Mouse (Mus musculus): ENCODE measurements around the gene AI182371. TPM values are rescaled to one million over a fixed set of nuclear protein-coding genes. Genes with fewer than 3 reads are reported as not detected.

The AI182371 gene
- polyA plus RNA-seq, 1 experiment from 2014 or later: not detected

DNA sequence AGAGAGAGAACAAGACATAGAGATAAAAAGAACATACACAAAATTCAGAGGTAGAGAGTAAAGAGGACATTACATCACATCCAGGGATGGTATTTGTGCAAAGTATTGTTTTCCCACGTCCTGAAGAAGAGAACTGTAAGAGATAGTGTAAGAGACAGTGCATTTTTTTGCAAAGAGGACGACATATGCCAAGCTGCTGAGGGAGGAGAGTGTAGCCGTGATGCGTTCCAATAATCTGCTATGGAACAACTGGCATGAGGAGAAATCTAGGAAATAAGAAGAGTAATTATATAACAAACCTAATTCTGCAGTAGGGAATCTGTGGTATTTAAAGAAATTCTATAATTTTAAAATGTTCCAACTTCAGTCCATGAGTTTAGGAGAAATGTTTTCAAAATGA lies 13.9 kb downstream of the AI182371 start:
- no peak overlapping the region for H3K9ac ChIP-seq (ENCODE audit: low read length)
- no peak for DNase-seq (ENCODE audit: low spot score)
- 84% methylated on average over 4 of the region's 4 CpGs for whole genome bisulfite sequencing
- H3K36me3 ChIP-seq (ENCODE audit: control insufficient read depth, insufficient read depth, low read length): no peaks in the 10 kb centered on the region
- no peak overlapping the region for H3K4me2 ChIP-seq (ENCODE audit: low read depth)
- H3K27ac ChIP-seq (ENCODE audit: low read depth, low read length): no peak overlapping the region
- no peaks in the 10 kb centered on the region for H3K4me1 ChIP-seq (ENCODE audit: control insufficient read depth, insufficient read depth, low read length)
- no peaks in the 10 kb centered on the region for H3K27me3 ChIP-seq (ENCODE audit: control insufficient read depth, insufficient read depth, low read length)
- H3K9me3 ChIP-seq (ENCODE audit: control insufficient read depth, low read length): no peaks in the 10 kb centered on the region
- H3K4me3 ChIP-seq (ENCODE audit: low read depth, low read length): no peak overlapping the region
- ATAC-seq (ENCODE audit: insufficient read depth, low FRiP score, low TSS enrichment): no peak

DNA sequence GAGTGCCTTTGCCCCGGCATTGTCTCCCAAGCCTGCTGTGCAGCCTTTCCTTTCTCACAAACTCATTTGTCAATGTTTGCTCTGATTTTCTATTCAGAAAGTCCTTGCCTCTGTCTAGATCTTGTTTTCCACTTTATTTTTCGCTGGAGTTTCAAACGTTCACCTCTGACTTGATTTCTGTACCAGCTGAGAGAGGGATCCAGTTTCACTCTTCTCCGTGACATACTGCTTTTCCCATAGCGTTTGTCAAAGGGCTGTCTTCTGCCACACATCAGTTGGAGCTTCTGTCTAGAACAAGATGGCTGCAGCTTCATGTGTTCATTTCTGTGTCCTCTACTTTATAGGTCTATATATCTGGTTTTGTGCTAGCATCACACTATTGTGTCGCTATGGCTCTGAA lies 22.2 kb downstream of the AI182371 start:
- Histone ChIP-seq H3K4me2 (ENCODE audit: low read depth) (no peak overlapping the region), H3K9ac (ENCODE audit: low read length) (no peak overlapping the region), H3K9me3 (ENCODE audit: control insufficient read depth, low read length) (no peaks in the 10 kb centered on the region), H3K4me1 (ENCODE audit: control insufficient read depth, insufficient read depth, low read length) (no peaks in the 10 kb centered on the region), H3K4me3 (ENCODE audit: low read depth, low read length) (no peak overlapping the region), H3K27ac (ENCODE audit: low read depth, low read length) (no peak overlapping the region), H3K36me3 (ENCODE audit: control insufficient read depth, insufficient read depth, low read length) (no peaks in the 10 kb centered on the region), H3K27me3 (ENCODE audit: control insufficient read depth, insufficient read depth, low read length) (no peaks in the 10 kb centered on the region)
- no peak for ATAC-seq (ENCODE audit: insufficient read depth, low FRiP score, low TSS enrichment)
- WGBS: 59% methylated on average over 6 of the region's 6 CpGs
- no peak for DNase-seq (ENCODE audit: low spot score)

DNA sequence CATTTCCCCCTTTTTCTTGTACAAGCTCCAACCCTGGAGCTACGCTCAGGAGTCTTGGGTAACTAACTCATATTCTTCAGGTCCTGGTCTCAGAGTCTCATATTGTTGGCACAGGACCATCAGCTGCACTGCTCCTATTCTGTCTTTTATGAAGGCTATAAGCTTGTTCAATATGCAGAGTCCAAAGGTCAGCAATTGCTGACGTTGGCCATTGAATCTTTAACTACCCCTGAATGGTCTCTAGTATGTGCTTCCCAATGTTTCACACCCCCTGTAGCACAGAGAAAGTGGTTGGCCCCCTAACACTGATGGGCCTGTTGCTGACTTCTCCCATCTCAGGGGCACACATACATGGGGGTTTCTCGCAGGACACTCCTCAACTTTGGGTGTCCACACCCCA lies 27.0 kb downstream of the AI182371 start:
- Histone ChIP-seq H3K9ac (ENCODE audit: low read length) (no peak overlapping the region), H3K4me2 (ENCODE audit: low read depth) (no peak overlapping the region), H3K36me3 (ENCODE audit: control insufficient read depth, insufficient read depth, low read length) (no peaks in the 10 kb centered on the region), H3K27ac (ENCODE audit: low read depth, low read length) (no peak overlapping the region), H3K4me1 (ENCODE audit: control insufficient read depth, insufficient read depth, low read length) (no peaks in the 10 kb centered on the region), H3K4me3 (ENCODE audit: low read depth, low read length) (no peak overlapping the region), H3K9me3 (ENCODE audit: control insufficient read depth, low read length) (no peaks in the 10 kb centered on the region), H3K27me3 (ENCODE audit: control insufficient read depth, insufficient read depth, low read length) (no peaks in the 10 kb centered on the region)
- WGBS: 97% methylated on average over 3 of the region's 3 CpGs
- no peak for DNase-seq (ENCODE audit: low spot score)
- ATAC-seq (ENCODE audit: insufficient read depth, low FRiP score, low TSS enrichment): no peak

DNA sequence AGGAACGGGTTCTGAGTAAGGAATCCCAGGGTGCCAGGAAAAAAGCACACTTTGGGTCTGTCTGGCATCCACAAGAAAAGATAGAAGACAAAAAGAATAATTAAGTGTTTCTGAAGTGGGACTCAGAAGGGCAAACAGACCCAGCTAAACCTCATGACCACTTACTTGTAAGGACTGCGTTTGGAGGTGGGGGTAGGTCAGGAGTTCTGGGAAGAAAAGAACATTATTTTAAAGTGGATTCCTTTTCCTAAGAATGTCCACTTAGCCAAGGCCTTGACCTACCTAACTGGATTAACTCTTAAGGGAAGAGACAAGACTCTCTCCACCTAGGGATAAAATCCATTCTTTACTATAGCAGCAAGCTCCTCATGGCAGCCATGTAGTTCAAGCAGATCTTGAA lies 28.8 kb downstream of the AI182371 start:
- H3K9ac ChIP-seq (ENCODE audit: low read length): no peak overlapping the region
- no peaks in the 10 kb centered on the region for H3K9me3 ChIP-seq (ENCODE audit: control insufficient read depth, low read length)
- DNase-seq (ENCODE audit: low spot score) (no peak), ATAC-seq (ENCODE audit: insufficient read depth, low FRiP score, low TSS enrichment) (no peak)
- WGBS: 81% methylated on average over 2 of the region's 2 CpGs
- H3K36me3 ChIP-seq (ENCODE audit: control insufficient read depth, insufficient read depth, low read length): no peaks in the 10 kb centered on the region
- no peaks in the 10 kb centered on the region for H3K4me1 ChIP-seq (ENCODE audit: control insufficient read depth, insufficient read depth, low read length)
- H3K27me3 ChIP-seq (ENCODE audit: control insufficient read depth, insufficient read depth, low read length): no peaks in the 10 kb centered on the region
- no peak overlapping the region for H3K4me3 ChIP-seq (ENCODE audit: low read depth, low read length)
- no peak overlapping the region for H3K4me2 ChIP-seq (ENCODE audit: low read depth)
- H3K27ac ChIP-seq (ENCODE audit: low read depth, low read length): no peak overlapping the region

DNA sequence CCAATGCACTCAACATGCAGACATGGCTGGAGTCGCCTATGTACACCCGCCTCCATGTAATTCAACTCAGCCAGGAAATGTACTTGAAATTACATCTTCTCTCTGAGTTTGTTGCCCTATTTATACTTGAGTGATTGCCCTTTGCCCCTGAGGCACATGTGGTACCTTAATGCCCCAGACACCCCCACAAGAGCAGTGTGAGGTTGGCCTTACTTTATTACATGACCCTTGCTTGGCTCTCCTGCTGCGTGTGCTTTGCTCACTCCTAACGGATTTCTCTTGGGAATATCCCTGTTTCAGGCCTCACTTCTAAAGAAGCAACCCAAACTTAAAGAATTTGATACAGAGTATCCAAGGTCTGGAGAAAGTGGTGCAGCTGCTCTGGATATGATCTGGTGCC lies 31.1 kb downstream of the AI182371 start:
- Histone ChIP-seq H3K27me3 (ENCODE audit: control insufficient read depth, insufficient read depth, low read length) (no peaks in the 10 kb centered on the region), H3K4me1 (ENCODE audit: control insufficient read depth, insufficient read depth, low read length) (no peaks in the 10 kb centered on the region), H3K27ac (ENCODE audit: low read depth, low read length) (no peak overlapping the region), H3K9ac (ENCODE audit: low read length) (no peak overlapping the region), H3K4me3 (ENCODE audit: low read depth, low read length) (no peak overlapping the region), H3K4me2 (ENCODE audit: low read depth) (no peak overlapping the region), H3K36me3 (ENCODE audit: control insufficient read depth, insufficient read depth, low read length) (no peaks in the 10 kb centered on the region), H3K9me3 (ENCODE audit: control insufficient read depth, low read length) (no peaks in the 10 kb centered on the region)
- ATAC-seq (ENCODE audit: insufficient read depth, low FRiP score, low TSS enrichment) (no peak), DNase-seq (ENCODE audit: low spot score) (no peak)
- WGBS: 74% methylated on average over 4 of the region's 4 CpGs

DNA sequence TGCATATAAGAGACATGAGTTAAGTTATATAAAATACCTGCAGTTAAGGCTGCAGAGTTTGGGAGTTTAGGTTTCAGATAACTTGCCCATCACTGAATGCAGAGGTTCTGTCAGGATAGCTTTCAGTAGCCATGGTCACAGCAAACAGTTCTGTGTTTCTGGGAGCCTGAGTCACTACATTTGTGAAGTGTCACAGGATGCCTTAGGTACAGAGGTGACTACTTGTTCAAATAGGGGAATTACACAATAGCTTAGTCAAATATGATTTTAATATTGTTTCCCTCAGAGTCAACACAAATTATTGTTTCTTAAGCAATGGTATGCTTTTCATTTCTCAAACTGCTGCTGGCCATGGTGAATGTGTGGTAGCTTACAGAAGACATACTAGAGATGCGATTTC lies 32.2 kb downstream of the AI182371 start:
- 98% methylated on average over 1 of the region's 1 CpGs for WGBS
- ATAC-seq (ENCODE audit: insufficient read depth, low FRiP score, low TSS enrichment): no peak

DNA sequence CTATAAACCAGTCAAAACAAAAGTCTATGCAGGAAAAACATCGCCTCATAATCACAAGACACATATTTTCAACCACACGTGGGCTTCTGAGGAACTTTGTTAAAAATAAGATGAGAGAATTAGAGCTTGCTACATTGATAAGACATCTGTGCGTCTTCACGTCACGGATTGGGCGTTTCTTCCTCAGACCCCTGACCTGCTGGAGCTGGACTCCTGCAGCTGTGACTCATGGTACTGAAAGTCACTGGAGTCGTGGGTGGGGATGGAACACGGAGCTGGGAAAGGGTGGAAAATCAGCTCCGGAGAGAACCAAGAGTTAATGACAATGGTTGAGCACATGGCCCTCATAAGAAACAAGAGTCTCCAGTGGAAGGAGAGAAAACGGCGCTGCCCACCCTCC lies 34.2 kb downstream of the AI182371 start:
- Histone ChIP-seq H3K27me3 (ENCODE audit: control insufficient read depth, insufficient read depth, low read length) (no peaks in the 10 kb centered on the region), H3K27ac (ENCODE audit: low read depth, low read length) (no peak overlapping the region), H3K4me2 (ENCODE audit: low read depth) (no peak overlapping the region), H3K9ac (ENCODE audit: low read length) (no peak overlapping the region), H3K36me3 (ENCODE audit: control insufficient read depth, insufficient read depth, low read length) (no peaks in the 10 kb centered on the region), H3K4me3 (ENCODE audit: low read depth, low read length) (no peak overlapping the region), H3K9me3 (ENCODE audit: control insufficient read depth, low read length) (no peaks in the 10 kb centered on the region), H3K4me1 (ENCODE audit: control insufficient read depth, insufficient read depth, low read length) (no peaks in the 10 kb centered on the region)
- DNase-seq (ENCODE audit: low spot score) (no peak), ATAC-seq (ENCODE audit: insufficient read depth, low FRiP score, low TSS enrichment) (no peak)
- WGBS: 91% methylated on average over 11 of the region's 11 CpGs

More for the DNA sequence above, 32.2 kb downstream of the AI182371 start:
- Histone ChIP-seq H3K27me3 (ENCODE audit: control insufficient read depth, insufficient read depth, low read length) (no peaks in the 10 kb centered on the region), H3K9ac (ENCODE audit: low read length) (no peak overlapping the region), H3K27ac (ENCODE audit: low read depth, low read length) (no peak overlapping the region), H3K36me3 (ENCODE audit: control insufficient read depth, insufficient read depth, low read length) (no peaks in the 10 kb centered on the region), H3K4me1 (ENCODE audit: control insufficient read depth, insufficient read depth, low read length) (no peaks in the 10 kb centered on the region), H3K4me2 (ENCODE audit: low read depth) (no peak overlapping the region), H3K4me3 (ENCODE audit: low read depth, low read length) (no peak overlapping the region), H3K9me3 (ENCODE audit: control insufficient read depth, low read length) (no peaks in the 10 kb centered on the region)
- no peak for DNase-seq (ENCODE audit: low spot score)

DNA sequence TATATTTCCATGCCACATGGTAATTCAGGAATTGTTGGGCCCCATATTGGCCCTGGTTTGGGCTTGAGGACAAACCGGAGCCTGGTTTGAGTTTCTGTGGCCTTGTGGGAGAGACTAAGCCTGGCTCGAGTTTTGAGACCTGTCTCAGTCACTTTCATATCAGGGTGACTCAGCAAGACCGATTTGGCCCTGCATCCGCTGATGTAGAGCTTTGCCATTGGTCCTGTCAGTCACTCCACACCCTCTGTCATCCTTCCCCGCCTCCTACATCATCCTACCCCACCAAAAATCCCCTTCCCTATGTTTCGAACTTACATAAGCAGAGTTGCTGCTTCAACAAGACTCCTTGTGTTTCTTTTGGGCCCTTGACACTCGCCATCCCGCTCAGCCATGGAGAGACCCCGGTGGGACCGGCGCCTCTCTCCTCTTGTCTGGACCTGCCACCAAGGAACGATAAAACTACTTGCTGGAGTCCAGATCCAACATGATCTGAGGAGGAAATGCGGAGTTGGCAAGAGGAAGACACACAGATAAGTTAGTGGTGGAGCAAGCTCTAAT lies 34.7 kb downstream of the AI182371 start:
- no peaks in the 10 kb centered on the region for H3K9me3 ChIP-seq (ENCODE audit: control insufficient read depth, low read length)
- WGBS: 90% methylated on average over 13 of the region's 13 CpGs
- no peak overlapping the region for H3K4me2 ChIP-seq (ENCODE audit: low read depth)
- no peak overlapping the region for H3K4me3 ChIP-seq (ENCODE audit: low read depth, low read length)
- H3K27ac ChIP-seq (ENCODE audit: low read depth, low read length): no peak overlapping the region
- no peaks in the 10 kb centered on the region for H3K36me3 ChIP-seq (ENCODE audit: control insufficient read depth, insufficient read depth, low read length)
- no peaks in the 10 kb centered on the region for H3K4me1 ChIP-seq (ENCODE audit: control insufficient read depth, insufficient read depth, low read length)
- no peak for ATAC-seq (ENCODE audit: insufficient read depth, low FRiP score, low TSS enrichment)
- no peaks in the 10 kb centered on the region for H3K27me3 ChIP-seq (ENCODE audit: control insufficient read depth, insufficient read depth, low read length)
- H3K9ac ChIP-seq (ENCODE audit: low read length): no peak overlapping the region
- DNase-seq (ENCODE audit: low spot score): no peak

DNA sequence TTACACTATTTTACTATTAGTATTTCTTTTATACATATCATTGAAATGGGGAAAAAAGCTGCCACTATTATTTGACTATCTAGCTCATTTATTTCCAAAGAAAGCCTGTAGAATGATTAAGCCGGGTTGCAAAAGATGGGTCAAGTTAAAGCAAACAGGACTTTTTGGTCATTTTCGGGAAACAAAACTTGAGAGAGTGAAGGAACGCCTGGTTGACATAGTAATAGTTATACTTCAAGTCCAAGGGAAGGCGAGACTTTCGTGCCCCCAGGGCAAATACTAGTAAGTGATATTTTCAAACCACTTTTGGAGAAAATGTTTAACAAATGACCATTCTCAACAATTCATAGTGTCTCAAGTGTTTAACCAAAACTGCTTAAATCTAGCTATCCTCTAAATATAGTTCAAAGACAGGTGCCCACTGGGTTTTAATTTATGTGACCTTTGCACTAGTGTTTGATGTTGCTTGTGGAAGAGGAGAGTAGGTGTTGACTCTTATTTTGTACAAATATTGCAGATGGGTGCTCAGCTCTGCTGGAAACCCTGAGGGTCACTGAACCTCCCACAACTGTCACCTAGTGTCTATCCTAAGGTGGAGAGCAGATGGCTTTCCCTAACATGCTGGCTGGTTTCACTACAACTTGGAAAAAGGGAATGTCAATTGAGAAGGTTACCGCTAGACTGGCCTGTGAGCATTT lies 37.9 kb downstream of the AI182371 start:
- Histone ChIP-seq H3K4me1 (ENCODE audit: control insufficient read depth, insufficient read depth, low read length) (no peaks in the 10 kb centered on the region), H3K36me3 (ENCODE audit: control insufficient read depth, insufficient read depth, low read length) (no peaks in the 10 kb centered on the region), H3K9me3 (ENCODE audit: control insufficient read depth, low read length) (no peaks in the 10 kb centered on the region), H3K27me3 (ENCODE audit: control insufficient read depth, insufficient read depth, low read length) (no peaks in the 10 kb centered on the region), H3K27ac (ENCODE audit: low read depth, low read length) (no peak overlapping the region), H3K4me3 (ENCODE audit: low read depth, low read length) (no peak overlapping the region), H3K9ac (ENCODE audit: low read length) (no peak overlapping the region), H3K4me2 (ENCODE audit: low read depth) (no peak overlapping the region)
- DNase-seq (ENCODE audit: low spot score): no peak
- WGBS: 89% methylated on average over 6 of the region's 6 CpGs
- ATAC-seq (ENCODE audit: insufficient read depth, low FRiP score, low TSS enrichment): no peak
